Mouse (Mus musculus) small intestine, adult 2 months (tissue): ENCODE measurements at regions not wholly inside any gene's neighbourhood (a gene's known extent, or its start where the extent isn't known, plus 50 kb on each side); places are given as distances from the start of the nearest gene placed in this dataset.

Source experiments
- H3K27ac ChIP-seq: fragments of 200-500 bp; 2 replicates; pipeline ENCODE4 v1.5.1; 2012; ENCODE audit warnings: low read depth, low read length, control low read depth, inconsistent platforms; ENCODE audit not compliant: insufficient read depth
- H3K27me3 ChIP-seq: fragments of 200-500 bp; 2 replicates; pipeline ENCODE4 v1.6.1; 2012; ENCODE audit warnings: mild to moderate bottlenecking, moderate library complexity, low read length, inconsistent platforms; ENCODE audit not compliant: control insufficient read depth, insufficient read depth
- H3K36me3 ChIP-seq: fragments of 200-500 bp; 2 replicates; pipeline ENCODE4 v1.6.1; 2012; ENCODE audit warnings: mild to moderate bottlenecking, low read length, control low read depth, inconsistent platforms; ENCODE audit not compliant: control insufficient read depth, insufficient read depth
- H3K4me1 ChIP-seq: fragments of 200-500 bp; 2 replicates; pipeline ENCODE4 v1.6.1; 2012; ENCODE audit warnings: low read length, inconsistent platforms, mixed read lengths; ENCODE audit not compliant: control insufficient read depth, insufficient read depth, insufficient read length
- H3K4me3 ChIP-seq: fragments of 200-500 bp; 2 replicates; pipeline ENCODE4 v1.5.1; 2012; ENCODE audit warnings: low read depth, mild to moderate bottlenecking, control low read depth, inconsistent platforms, low read length, moderate library complexity
- CTCF ChIP-seq: fragments of 200-500 bp; IDR thresholded peaks from 2 replicates; pipeline ENCODE4 v1.5.1; 2012; ENCODE audit warnings: low read depth, mild to moderate bottlenecking, control low read depth, inconsistent platforms, low read length, moderate library complexity, mixed read lengths; ENCODE audit not compliant: insufficient replicate concordance, insufficient read length; ENCODE audit errors: extremely low read depth
- POLR2A ChIP-seq: fragments of 200-500 bp; IDR thresholded peaks from 2 replicates; pipeline ENCODE4 v1.6.1; 2012; ENCODE audit warnings: low read depth, mild to moderate bottlenecking, control low read depth, inconsistent platforms, low read length, moderate library complexity
- WGBS: fragments of 180-500 bp; shearing (Covaris S2); methylation state at CpG from one replicate; pipeline ENCODE4 v1.1.7; 2018; 5-methylcytosine and 5-hydroxymethylcytosine counted together

DNA sequence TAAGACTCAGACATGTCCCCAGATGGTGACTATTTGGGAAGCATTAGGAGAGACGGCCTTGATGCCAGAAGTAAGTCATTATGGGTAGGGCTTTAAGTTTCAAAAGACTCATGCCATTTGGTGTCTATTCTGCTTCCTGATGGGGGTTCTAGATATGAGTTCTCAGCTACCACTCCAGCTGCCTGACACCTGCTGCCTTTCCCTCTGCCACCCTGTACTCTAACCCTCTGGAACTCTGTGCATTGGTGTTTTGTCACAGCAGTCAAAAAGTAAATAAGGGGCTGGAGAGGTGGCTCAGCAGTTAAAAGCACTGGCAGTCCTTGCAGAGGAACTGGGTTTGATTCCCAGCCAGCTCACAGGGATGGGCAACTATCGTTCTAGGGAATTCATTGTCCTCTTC is 177.6 kb downstream of the Tmsb4x start:
- Histone ChIP-seq H3K36me3 (no peaks in the 10 kb centered on the region), H3K27ac (no peak overlapping the region), H3K4me3 (no peak overlapping the region), H3K27me3 (no peaks in the 10 kb centered on the region), H3K4me1 (peaks cover 9% of the 10 kb centered on the region; the same call in 1 of the 2 replicates)
- TF ChIP-seq POLR2A = no peak
- TF ChIP-seq CTCF = no peak
- 57% methylated on average over 2 of the region's 2 CpGs for WGBS

DNA sequence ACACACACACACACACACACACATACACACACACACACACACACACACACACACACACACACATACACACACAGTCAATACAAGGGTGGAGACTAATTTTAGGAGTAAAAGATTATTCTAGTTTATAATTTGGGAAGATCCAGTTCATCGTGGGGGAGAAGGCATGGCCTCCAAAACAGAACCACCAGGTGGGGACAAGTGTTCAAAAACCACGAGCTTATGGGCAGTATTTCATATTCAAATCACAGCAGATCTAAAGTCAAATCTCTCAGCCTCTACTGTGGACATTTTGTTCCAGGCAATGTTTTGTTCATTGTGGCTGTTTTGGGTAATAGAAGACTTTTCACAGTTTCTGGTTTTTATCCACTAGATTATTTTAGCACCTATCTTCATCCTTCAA is 193.5 kb downstream of the Tmsb4x start:
- Histone ChIP-seq H3K4me3 (no peak overlapping the region), H3K4me1 (peaks cover 6% of the 10 kb centered on the region), H3K27me3 (no peaks in the 10 kb centered on the region), H3K27ac (no peak overlapping the region), H3K36me3 (no peaks in the 10 kb centered on the region)
- TF ChIP-seq POLR2A (no peak), CTCF (no peak)
- WGBS = 43% methylated on average over 2 of the region's 2 CpGs

DNA sequence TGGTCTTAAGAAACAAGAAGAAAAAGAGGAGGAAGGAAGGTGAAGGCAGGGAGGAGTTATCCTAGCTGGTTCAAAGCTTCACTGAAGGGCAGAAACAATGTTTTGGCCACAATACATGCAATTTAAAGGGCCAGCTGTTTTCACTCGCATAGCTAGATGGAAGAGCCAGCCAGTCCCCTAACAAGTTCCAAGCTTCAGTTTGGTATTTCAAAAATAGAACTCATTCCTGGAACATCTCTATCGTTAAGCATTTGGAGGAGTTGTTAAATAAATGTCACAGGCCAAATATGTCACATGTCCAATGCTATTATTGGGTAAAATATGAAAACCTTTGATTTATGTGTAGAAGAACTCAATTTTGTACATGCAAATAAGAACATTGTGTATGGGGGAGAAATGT is 194.8 kb downstream of the Tmsb4x start:
- peaks cover 6% of the 10 kb centered on the region for H3K4me1 ChIP-seq
- H3K27me3 ChIP-seq = no peaks in the 10 kb centered on the region
- WGBS = 72% methylated on average over 2 of the region's 2 CpGs
- no peaks in the 10 kb centered on the region for H3K36me3 ChIP-seq
- TF ChIP-seq POLR2A (no peak), CTCF (no peak)
- H3K27ac ChIP-seq = no peak overlapping the region
- no peak overlapping the region for H3K4me3 ChIP-seq

GRCm38 (mm10) chrX:167012891-167013290 is 196.2 kb downstream of the Tmsb4x start:
- TF ChIP-seq CTCF = no peak
- TF ChIP-seq POLR2A = no peak
- no peaks in the 10 kb centered on the region for H3K27me3 ChIP-seq
- 26% methylated on average over 4 of the region's 4 CpGs for WGBS
- H3K4me1 ChIP-seq = peaks cover 6% of the 10 kb centered on the region
- no peaks in the 10 kb centered on the region for H3K36me3 ChIP-seq
- no peak overlapping the region; the same call in 1 of the 2 replicates for H3K27ac ChIP-seq
- no peak overlapping the region for H3K4me3 ChIP-seq

- no peaks in the 10 kb centered on the region for H3K27me3 ChIP-seq
- H3K27ac ChIP-seq = peak overlapping the region; percentile 62
- TF ChIP-seq CTCF = no peak
- TF ChIP-seq POLR2A = no peak
- 22% methylated on average over 1 of the region's 1 CpGs for WGBS
- H3K4me1 ChIP-seq = peaks cover 6% of the 10 kb centered on the region
- H3K36me3 ChIP-seq = no peaks in the 10 kb centered on the region
- H3K4me3 ChIP-seq = no peak overlapping the region
These were observed 197.1 kb downstream of the Tmsb4x start for GRCm38 (mm10) chrX:167011977-167012542.

GRCm38 (mm10) chrX:166995855-166996254 is 213.3 kb downstream of the Tmsb4x start:
- no peak overlapping the region for H3K4me3 ChIP-seq
- 60% methylated on average over 4 of the region's 4 CpGs for WGBS
- no peaks in the 10 kb centered on the region for H3K36me3 ChIP-seq
- TF ChIP-seq POLR2A (no peak), CTCF (no peak)
- H3K27me3 ChIP-seq = no peaks in the 10 kb centered on the region
- H3K27ac ChIP-seq = no peak overlapping the region
- no peaks in the 10 kb centered on the region for H3K4me1 ChIP-seq

DNA sequence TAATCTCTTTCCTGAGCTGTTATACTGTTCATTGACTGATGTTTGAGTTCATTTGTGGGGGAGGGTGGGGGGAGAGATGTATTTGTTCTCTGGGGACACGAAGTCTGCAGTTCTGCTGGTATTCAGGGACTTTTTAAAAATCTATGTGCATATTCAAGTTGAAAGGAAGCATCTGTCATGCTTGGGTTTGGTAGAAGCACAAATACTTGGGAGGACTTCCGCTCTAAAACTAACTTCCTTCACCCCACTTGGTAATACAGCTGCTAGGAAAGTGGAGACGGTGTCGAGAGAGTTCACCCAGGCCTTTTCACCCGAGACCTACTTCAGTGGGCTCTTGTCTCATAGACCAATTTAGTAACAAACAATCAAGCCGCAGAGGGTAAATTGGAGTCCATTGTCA is 228.1 kb downstream of the Tmsb4x start:
- 72% methylated on average over 6 of the region's 6 CpGs for WGBS

More for the DNA sequence above, 228.1 kb downstream of the Tmsb4x start:
- TF ChIP-seq CTCF (no peak), POLR2A (no peak)
- H3K4me1 ChIP-seq = no peaks in the 10 kb centered on the region
- H3K27ac ChIP-seq = no peak overlapping the region
- H3K36me3 ChIP-seq = no peaks in the 10 kb centered on the region
- no peak overlapping the region for H3K4me3 ChIP-seq
- H3K27me3 ChIP-seq = no peaks in the 10 kb centered on the region
